13 mouse cellular contexts compared by ENCODE assay signal in genomic region chr4:54838794-54839193, GRCm38 (mm10).
DNase-seq lines count a peak whose midpoint lies in the region; ATAC-seq and TF ChIP-seq lines count a peak whose summit lies in the region.
"Had no signal": no experiment of that assay in that cellular context is flagged by ENCODE, and none has a peak within 500 bp of the region (broad histone marks: within the 10 kb centered on the region; RNA-seq: fewer than 3 reads in every experiment).

No protein-coding gene starts in this region.

- no peaks in the 10 kb centered on the region for H3K27me3 ChIP-seq in kidney, embryonic 16.5 days (ENCODE audit: insufficient read depth, low read length)
- H3K27me3 ChIP-seq in kidney, adult 2 months (replicated peaks; ENCODE audit: control insufficient read depth, insufficient read depth, low read length) = no peaks in the 10 kb centered on the region
- H3K27me3 ChIP-seq in embryonic facial prominence, embryonic 10.5 days (replicated peaks; ENCODE audit: low read depth, poor library complexity, severe bottlenecking) = no peaks in the 10 kb centered on the region
- H3K27me3 ChIP-seq in forebrain, embryonic 16.5 days (replicated peaks; ENCODE audit: control insufficient read depth, insufficient read depth, low read length) = no peaks in the 10 kb centered on the region
- no peaks in the 10 kb centered on the region for H3K27me3 ChIP-seq in midbrain, embryonic 14.5 days (ENCODE audit: control insufficient read depth, insufficient read depth, low read length)
- H3K27me3 ChIP-seq in intestine, embryonic 16.5 days (replicated peaks; ENCODE audit: control insufficient read depth, insufficient read depth, low read length) = no peaks in the 10 kb centered on the region
- H3K27me3 ChIP-seq in liver, embryonic 12.5 days (replicated peaks) = no peaks in the 10 kb centered on the region
- H3K27me3 ChIP-seq: heart, embryonic 13.5 days had no signal

- ATAC-seq in kidney, embryonic 16.5 days (ENCODE audit: low FRiP score, low TSS enrichment) = peak; percentile 69; the same call in 1 of the 2 replicates
- ATAC-seq in forebrain, embryonic 16.5 days = peak; percentile 58; the same call in 1 of the 2 replicates
- ATAC-seq in midbrain, embryonic 14.5 days (ENCODE audit: low FRiP score, low TSS enrichment) = no peak
- no peak for ATAC-seq in intestine, embryonic 16.5 days
- no peak for ATAC-seq in inflammation-experienced regulatory T-cells, adult 6 months
- ATAC-seq in liver, embryonic 12.5 days = no peak
- ATAC-seq: CD4-positive, CD25-positive, alpha-beta regulatory T cell, adult 4 months had no signal

- H3K27ac ChIP-seq in kidney, embryonic 16.5 days (ENCODE audit: low read length) = no peak overlapping the region
- no peak overlapping the region for H3K27ac ChIP-seq in kidney, adult 2 months (ENCODE audit: insufficient read depth, low read depth, low read length)
- H3K27ac ChIP-seq in embryonic facial prominence, embryonic 10.5 days (replicated peaks) = 0 out of 2 replicates have a peak overlapping the region, but pooled peaks have one; percentile 35
- H3K27ac ChIP-seq in forebrain, embryonic 16.5 days (ENCODE audit: low read length) = no peak overlapping the region
- no peak overlapping the region for H3K27ac ChIP-seq in midbrain, embryonic 14.5 days (replicated peaks; ENCODE audit: low read depth, low read length)
- no peak overlapping the region for H3K27ac ChIP-seq in intestine, embryonic 16.5 days (ENCODE audit: low read length)
- H3K27ac ChIP-seq in liver, embryonic 12.5 days = no peak overlapping the region
- H3K27ac ChIP-seq: heart, embryonic 13.5 days; macrophage had no signal

- H3K9me3 ChIP-seq in kidney, embryonic 16.5 days (ENCODE audit: low read length) = no peaks in the 10 kb centered on the region
- no peaks in the 10 kb centered on the region for H3K9me3 ChIP-seq in embryonic facial prominence, embryonic 10.5 days
- no peaks in the 10 kb centered on the region for H3K9me3 ChIP-seq in forebrain, embryonic 16.5 days (ENCODE audit: control insufficient read depth, low read length)
- H3K9me3 ChIP-seq in midbrain, embryonic 14.5 days (ENCODE audit: control insufficient read depth, low read length) = no peaks in the 10 kb centered on the region
- H3K9me3 ChIP-seq in intestine, embryonic 16.5 days (ENCODE audit: control insufficient read depth, low read length) = no peaks in the 10 kb centered on the region
- H3K9me3 ChIP-seq in liver, embryonic 12.5 days (replicated peaks) = no peaks in the 10 kb centered on the region
- H3K9me3 ChIP-seq: heart, embryonic 13.5 days had no signal

- H3K4me2 ChIP-seq in kidney, embryonic 16.5 days (replicated peaks; ENCODE audit: low read depth, low read length) = no peak overlapping the region
- H3K4me2 ChIP-seq in forebrain, embryonic 16.5 days (ENCODE audit: low read length) = no peak overlapping the region
- no peak overlapping the region for H3K4me2 ChIP-seq in midbrain, embryonic 14.5 days (ENCODE audit: low read length)
- H3K4me2 ChIP-seq in intestine, embryonic 16.5 days (ENCODE audit: low read depth, low read length) = no peak overlapping the region
- no peak overlapping the region for H3K4me2 ChIP-seq in liver, embryonic 12.5 days
- H3K4me2 ChIP-seq: heart, embryonic 13.5 days had no signal

- no peaks in the 10 kb centered on the region for H3K36me3 ChIP-seq in kidney, embryonic 16.5 days (ENCODE audit: insufficient read depth, low read length)
- H3K36me3 ChIP-seq in kidney, adult 2 months (ENCODE audit: control insufficient read depth, insufficient read depth, low read length) = no peaks in the 10 kb centered on the region
- no peaks in the 10 kb centered on the region for H3K36me3 ChIP-seq in embryonic facial prominence, embryonic 10.5 days (replicated peaks)
- H3K36me3 ChIP-seq in forebrain, embryonic 16.5 days (ENCODE audit: control insufficient read depth, insufficient read depth) = no peaks in the 10 kb centered on the region
- no peaks in the 10 kb centered on the region for H3K36me3 ChIP-seq in midbrain, embryonic 14.5 days (ENCODE audit: control insufficient read depth, insufficient read depth, low read length)
- H3K36me3 ChIP-seq in intestine, embryonic 16.5 days (ENCODE audit: control insufficient read depth, insufficient read depth, low read length) = no peaks in the 10 kb centered on the region
- no peaks in the 10 kb centered on the region for H3K36me3 ChIP-seq in liver, embryonic 12.5 days
- H3K36me3 ChIP-seq: heart, embryonic 13.5 days had no signal

- 25% methylated on average over 3 of the region's 3 CpGs for WGBS in kidney, embryonic 16.5 days
- WGBS in kidney, adult 2 months = 43% methylated on average over 3 of the region's 3 CpGs
- WGBS in embryonic facial prominence, embryonic 10.5 days = 40% methylated on average over 3 of the region's 3 CpGs
- 32% methylated on average over 3 of the region's 3 CpGs for WGBS in forebrain, embryonic 16.5 days
- 46% methylated on average over 3 of the region's 3 CpGs for WGBS in midbrain, embryonic 14.5 days
- WGBS in intestine, embryonic 16.5 days = 31% methylated on average over 3 of the region's 3 CpGs
- WGBS in liver, embryonic 12.5 days (ENCODE audit: insufficient replicate concordance) = 43% methylated on average over 3 of the region's 3 CpGs

- no peak for TF ChIP-seq CTCF in kidney, adult 2 months (conservative IDR thresholded peaks at IDR 0.05; ENCODE audit: insufficient read depth, insufficient read length, low read depth, low read length)

- no peak overlapping the region for H3K4me3 ChIP-seq in kidney, embryonic 16.5 days (ENCODE audit: low read length)
- H3K4me3 ChIP-seq in kidney, adult 2 months (ENCODE audit: insufficient read depth, low read depth, low read length) = no peak overlapping the region
- H3K4me3 ChIP-seq in embryonic facial prominence, embryonic 10.5 days = no peak overlapping the region
- H3K4me3 ChIP-seq in forebrain, embryonic 16.5 days (replicated peaks; ENCODE audit: low read length) = no peak overlapping the region
- H3K4me3 ChIP-seq in midbrain, embryonic 14.5 days (replicated peaks; ENCODE audit: low read depth, low read length) = no peak overlapping the region
- H3K4me3 ChIP-seq in intestine, embryonic 16.5 days (ENCODE audit: low read length) = no peak overlapping the region
- H3K4me3 ChIP-seq in liver, embryonic 12.5 days = no peak overlapping the region
- H3K4me3 ChIP-seq: heart, embryonic 13.5 days had no signal

- no peaks in the 10 kb centered on the region; the same call in 1 of the 2 replicates for H3K4me1 ChIP-seq in kidney, embryonic 16.5 days (ENCODE audit: insufficient read depth, low read length)
- H3K4me1 ChIP-seq in kidney, adult 2 months (ENCODE audit: control insufficient read depth, insufficient read depth, low read length) = no peaks in the 10 kb centered on the region
- peaks cover 12% of the 10 kb centered on the region for H3K4me1 ChIP-seq in embryonic facial prominence, embryonic 10.5 days
- H3K4me1 ChIP-seq in forebrain, embryonic 16.5 days (replicated peaks; ENCODE audit: control insufficient read depth, insufficient read depth, low read length) = peaks cover 6% of the 10 kb centered on the region
- H3K4me1 ChIP-seq in midbrain, embryonic 14.5 days (ENCODE audit: control insufficient read depth, insufficient read depth, low read length) = no peaks in the 10 kb centered on the region
- H3K4me1 ChIP-seq in intestine, embryonic 16.5 days (ENCODE audit: control insufficient read depth, insufficient read depth, low read length) = no peaks in the 10 kb centered on the region
- H3K4me1 ChIP-seq in liver, embryonic 12.5 days = no peaks in the 10 kb centered on the region

- TF ChIP-seq POLR2A in kidney, adult 2 months (IDR thresholded peaks at IDR 0.05; ENCODE audit: low read depth, low read length) = no peak

- no peak overlapping the region for H3K9ac ChIP-seq in kidney, embryonic 16.5 days (replicated peaks; ENCODE audit: low read length)
- no peak overlapping the region for H3K9ac ChIP-seq in forebrain, embryonic 16.5 days (replicated peaks; ENCODE audit: low read depth, low read length)
- no peak overlapping the region for H3K9ac ChIP-seq in midbrain, embryonic 14.5 days (replicated peaks; ENCODE audit: low read length)
- H3K9ac ChIP-seq in intestine, embryonic 16.5 days (ENCODE audit: low read depth, low read length) = no peak overlapping the region
- no peak overlapping the region for H3K9ac ChIP-seq in liver, embryonic 12.5 days
- H3K9ac ChIP-seq: heart, embryonic 13.5 days had no signal

- no peak for DNase-seq in kidney, adult 2 months
- DNase-seq in embryonic facial prominence, embryonic 10.5 days (ENCODE audit: low spot score) = peak; percentile 26
- DNase-seq in midbrain, embryonic 14.5 days = peak; percentile 7
- DNase-seq: lung, adult 18-20 months; spleen, adult 18-20 months had no signal

Comparison
In these comparisons a context has a peak if more than half of its experiments do, and no peak if none do; other contexts are left out.
1. ATAC-seq: peak in kidney, embryonic 16.5 days (single experiment) and forebrain, embryonic 16.5 days (single experiment); none in midbrain, embryonic 14.5 days (single experiment), intestine, embryonic 16.5 days (single experiment), inflammation-experienced regulatory T-cells, adult 6 months (single experiment) and liver, embryonic 12.5 days (single experiment).